Comparison of ENCODE assay signal across 8 mouse cellular contexts in genomic region chr15:79883352-79883822, GRCm38 (mm10). TPM values are rescaled to one million over a fixed set of nuclear protein-coding genes. Genes with fewer than 3 reads are reported as not detected.
DNase-seq lines count a peak whose midpoint lies in the region; ATAC-seq lines count a peak whose summit lies in the region.

No protein-coding gene starts in this region.

- no peaks in the 10 kb centered on the region for H3K36me3 ChIP-seq in hindbrain, embryonic 16.5 days (ENCODE audit: control insufficient read depth, insufficient read depth, low read length)

- no peaks in the 10 kb centered on the region for H3K9me3 ChIP-seq in hindbrain, embryonic 16.5 days (ENCODE audit: control insufficient read depth, low read length)

- DNase-seq in ZHBTc4 (ENCODE audit: low read depth, low spot score), result peak; percentile 95
- peak; percentile 96 to 97 for DNase-seq in cerebellum, postnatal 4 days (ENCODE audit: low spot score in 2 of 2)
- DNase-seq in gastrocnemius, adult 18-20 months (ENCODE audit: low spot score), result peak; percentile 91
- peak; percentile 94 to 97 for DNase-seq in left cerebral cortex, adult 18-20 months (ENCODE audit: low spot score in 2 of 2)
- peak; percentile 96 to 97 for DNase-seq in lung, postnatal 4 days
- peak; percentile 94 for DNase-seq in retina, postnatal 1 day
- DNase-seq in thymus, postnatal 4 days, result peak; percentile 97

- peaks cover 3% of the 10 kb centered on the region for H3K4me1 ChIP-seq in hindbrain, embryonic 16.5 days (ENCODE audit: control insufficient read depth, insufficient read depth, low read depth, low read length)

- peak overlapping the region; percentile 80 for H3K9ac ChIP-seq in hindbrain, embryonic 16.5 days (ENCODE audit: low read depth, low read length)

- peak overlapping the region; percentile 48 for H3K4me3 ChIP-seq in hindbrain, embryonic 16.5 days (ENCODE audit: low read length)

- peak overlapping the region; percentile 85 for H3K4me2 ChIP-seq in hindbrain, embryonic 16.5 days (ENCODE audit: low read length)

- no peaks in the 10 kb centered on the region for H3K27me3 ChIP-seq in hindbrain, embryonic 16.5 days (replicated peaks; ENCODE audit: control insufficient read depth, insufficient read depth, low read length)

- under 1% methylated on average over 30 of the region's 30 CpGs for WGBS in hindbrain, embryonic 16.5 days

- ATAC-seq in hindbrain, embryonic 16.5 days, result peak; percentile 92

- H3K27ac ChIP-seq in hindbrain, embryonic 16.5 days (ENCODE audit: low read depth, low read length), result peak overlapping the region; percentile 96

RNA-seq across cellular contexts. Expression of gene Apobec3, which starts 8.1 kb away (rescaled TPM):
- total RNA-seq in gastrocnemius, adult 18-20 months (2021), result 1 to 10 TPM; 1.6 to 2.3 TPM
- 4.5 and 5.1 TPM in 2 replicates for polyA plus RNA-seq in hindbrain, embryonic 16.5 days (2015; fragmentation: Nextera tagmentation; extraction: Ambion mirVana)
- total RNA-seq in left cerebral cortex, adult 18-20 months (2021), result 1 to 10 TPM; 4.3 to 5.0 TPM

RNA-seq across cellular contexts. Expression of gene Cbx6, which starts 48.9 kb away (rescaled TPM):
- total RNA-seq in gastrocnemius, adult 18-20 months (2021), result 1 to 10 TPM; 7.0 to 7.8 TPM
- polyA plus RNA-seq in hindbrain, embryonic 16.5 days (2015; fragmentation: Nextera tagmentation; extraction: Ambion mirVana), result 65.2 and 67.2 TPM in 2 replicates
- 100 to 1,000 TPM; 323 TPM for total RNA-seq in left cerebral cortex, adult 18-20 months (2021)

RNA-seq across cellular contexts. Expression of gene Npcd, which starts 49.4 kb away (rescaled TPM):
- total RNA-seq in gastrocnemius, adult 18-20 months (2021), result under 1 TPM in 1 of 2 experiments, not detected in 1; 0.55 TPM
- 0.41 and 0.67 TPM in 2 replicates for polyA plus RNA-seq in hindbrain, embryonic 16.5 days (2015; fragmentation: Nextera tagmentation; extraction: Ambion mirVana)
- total RNA-seq in left cerebral cortex, adult 18-20 months (2021), result 10 to 100 TPM in 1 of 2 experiments, 1 to 10 TPM in 1; 6.8 to 28.8 TPM

Comparison
In these comparisons a context has a peak if more than half of its experiments do, and no peak if none do; other contexts are left out.
1. Peak in every context shown above with its lines: DNase-seq, ATAC-seq, H3K4me3 ChIP-seq and H3K27ac ChIP-seq.
2. RNA of gene Cbx6, which starts 48.9 kb away (total RNA-seq): 323 TPM in left cerebral cortex, adult 18-20 months; 7.0 to 7.8 TPM in gastrocnemius, adult 18-20 months; every median in the first group is over 10 times any median in the second.
3. RNA of gene Npcd, which starts 49.4 kb away (total RNA-seq): 6.8 to 28.8 TPM in left cerebral cortex, adult 18-20 months; 0.55 TPM in gastrocnemius, adult 18-20 months; every median in the first group is over 4 times any median in the second.